Mouse (Mus musculus) CH12.LX (cell line): ENCODE measurements around the gene Gm21783. TPM values are rescaled to one million over a fixed set of nuclear protein-coding genes. Genes with fewer than 3 reads are reported as not detected.
"Not testable (repeated sequence)": the region's sequence is repeated elsewhere in the genome, so short reads cannot be mapped to it uniquely, and the experiment has no call there.

Experiments
- DNase-seq: peaks from one replicate; pipeline ENCODE4 v3.0.0-alpha.2; 2013; ENCODE audit errors: extremely low read depth
- H3K27ac ChIP-seq: 2 replicates; pipeline ENCODE4 v1.5.1; 2012; ENCODE audit warnings: low read depth, mild to moderate bottlenecking, control low read depth, moderate library complexity; ENCODE audit not compliant: insufficient read depth
- H3K27me3 ChIP-seq: replicated peaks from 2 replicates; pipeline ENCODE3; 2012; ENCODE audit warnings: inconsistent platforms
- H3K36me3 ChIP-seq, 2 experiments: replicated peaks in 1 of 2; 2 replicates each; pipeline versions ENCODE3 to v1.6.1; 2012; ENCODE audit warnings: inconsistent platforms in 1 of 2, low read length in 1 of 2, mild to moderate bottlenecking in 1 of 2, mixed read lengths in 1 of 2, moderate library complexity in 1 of 2; ENCODE audit not compliant: control insufficient read depth in 1 of 2, insufficient read depth in 1 of 2
- H3K4me1 ChIP-seq, 2 experiments: 2 replicates each; pipeline ENCODE4 v1.6.1; 2012; ENCODE audit warnings: inconsistent platforms in 1 of 2, moderate library complexity in 1 of 2; ENCODE audit not compliant: insufficient read depth in 2 of 2, control insufficient read depth in 1 of 2
- H3K4me2 ChIP-seq: 2 replicates; pipeline ENCODE4 v1.6.1; 2012; ENCODE audit warnings: low read depth, mild to moderate bottlenecking, control low read depth; ENCODE audit not compliant: poor library complexity, insufficient read depth, severe bottlenecking
- H3K4me3 ChIP-seq, 3 experiments: fragments of 150-350 bp in 1 of 3; sonication (generic) in 1 of 3; replicated peaks in 1 of 3; 2 replicates each; pipeline versions ENCODE3 to v1.5.1; 2011 to 2012; ENCODE audit warnings: low read depth in 2 of 3, low read length in 2 of 3, mild to moderate bottlenecking in 2 of 3, moderate library complexity in 2 of 3, control low read depth in 1 of 3, improper control_type of control experiment in 1 of 3, inconsistent platforms in 1 of 3, mixed read lengths in 1 of 3; ENCODE audit not compliant: poor library complexity in 1 of 3
- H3K79me2 ChIP-seq: replicated peaks from 2 replicates; pipeline ENCODE4 v1.6.1; 2012; ENCODE audit warnings: mild to moderate bottlenecking, moderate library complexity; ENCODE audit not compliant: control insufficient read depth, poor library complexity, insufficient read depth, severe bottlenecking; ENCODE audit errors: extremely low read depth
- H3K9ac ChIP-seq: 2 replicates; pipeline ENCODE4 v1.6.1; 2012; ENCODE audit warnings: low read depth, mild to moderate bottlenecking, control low read depth, moderate library complexity; ENCODE audit not compliant: insufficient read depth
- H3K9me3 ChIP-seq: replicated peaks from 2 replicates; pipeline ENCODE3; 2012; ENCODE audit warnings: low read length, inconsistent platforms, mixed read lengths
- dilution Hi-C: fragments of 300-500 bp; cut with MboI; formaldehyde crosslinking; loops from 2 replicates; pipeline ENCODE4 v1.14.3; 2020; ENCODE audit warnings: low sequenced_read_pairs; ENCODE audit not compliant: extremely low pct_unique_long_range_greater_than_20kb, extremely low pct_ligation_motif_present
- in situ Hi-C: fragments of 300-500 bp; cut with MboI; formaldehyde crosslinking; loops from 3 replicates; pipeline ENCODE4 v1.14.3; 2019; ENCODE audit warnings: low sequenced_read_pairs, low pct_ligation_motif_present, low pct_unique_long_range_greater_than_20kb, mixed read lengths
- polyA plus RNA-seq: library from polyadenylated mRNA; unstranded; fragments of >175 nt; gene quantifications from 2 replicates; pipeline ENCODE4 v1.2.1, GENCODE M21; 2012; ENCODE audit warnings: low read depth; ENCODE audit not compliant: insufficient read length
- total RNA-seq, 2 experiments: library from RNA; depleted of rRNA; stranded (reverse); fragments of 300-350 nt in 1 of 2; fragments of >200 nt in 1 of 2; gene quantifications; 2 replicates each; pipeline ENCODE4 v1.2.3; 2012 to 2014

The Gm21783 gene
- total RNA-seq (2012; rRNA removed) = not detected in 2 replicates
- not detected in 2 replicates for total RNA-seq (2014; rRNA removed)
- not detected in 2 replicates for polyA plus RNA-seq

DNA sequence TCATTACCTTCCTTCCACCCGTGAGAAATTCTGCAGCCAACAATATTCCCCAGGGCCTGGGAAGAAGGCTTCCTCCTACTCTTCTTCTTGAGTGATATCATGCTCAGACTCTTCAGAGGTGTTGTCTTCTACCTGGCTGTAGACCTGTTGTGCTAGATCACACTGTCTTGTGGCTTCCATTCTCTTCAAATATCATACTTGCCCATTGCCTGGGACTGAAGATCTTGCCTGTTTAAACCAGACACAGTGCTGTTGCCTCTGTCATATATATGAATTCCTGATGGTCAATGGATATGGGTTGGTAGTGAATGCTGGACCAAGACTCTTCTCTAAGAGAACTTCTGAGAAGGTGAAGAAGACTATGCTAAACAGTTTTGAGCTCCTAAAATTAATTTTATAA, at the start of gene Gm21783:
Gm21783 (minus strand) TSS at position 101 of the 400 bp plus-strand sequence.
- DNase-seq, H3K36me3 ChIP-seq, H3K4me3 ChIP-seq, H3K9ac ChIP-seq, H3K9me3 ChIP-seq, H3K27me3 ChIP-seq, in situ Hi-C loops, H3K27ac ChIP-seq, dilution Hi-C loops, H3K79me2 ChIP-seq, H3K4me2 ChIP-seq, H3K4me1 ChIP-seq: not testable (repeated sequence)
